Mouse (Mus musculus) liver, postnatal 0 days (tissue): ENCODE results near the gene Cdc42ep2. TPM values are rescaled to one million over a fixed set of nuclear protein-coding genes. Genes with fewer than 3 reads are reported as not detected.

Experiments
- ATAC-seq: fragments of 200-750 bp; cut with Nextera tagmentation; 2 replicates; pipeline ENCODE4 v1.8.0; 2017; ENCODE audit warnings: mild to moderate bottlenecking, moderate library complexity
- DNase-seq: peaks from one replicate; pipeline ENCODE4 v3.0.0-alpha.2; 2016
- H3K27ac ChIP-seq: fragments of 300-500 bp; sonication (generic); 2 replicates; pipeline ENCODE4 v1.5.1; 2014; ENCODE audit warnings: antibody characterized with exemption, moderate library complexity, mild to moderate bottlenecking, low read depth
- H3K27me3 ChIP-seq: fragments of 300-500 bp; sonication (generic); 2 replicates; pipeline ENCODE4 v1.6.1; 2014; ENCODE audit warnings: low read length, control low read depth, mixed read lengths; ENCODE audit not compliant: insufficient read depth
- H3K36me3 ChIP-seq: fragments of 300-500 bp; sonication (generic); replicated peaks from 2 replicates; pipeline ENCODE4 v1.6.1; 2014; ENCODE audit warnings: mild to moderate bottlenecking, control low read depth, low read length, moderate library complexity, mixed read lengths; ENCODE audit not compliant: insufficient read depth
- H3K4me1 ChIP-seq: fragments of 300-500 bp; sonication (generic); 2 replicates; pipeline ENCODE4 v1.6.1; 2014; ENCODE audit warnings: antibody characterized with exemption, mild to moderate bottlenecking, control low read depth; ENCODE audit not compliant: insufficient read depth
- H3K4me2 ChIP-seq: fragments of 300-500 bp; sonication (generic); 2 replicates; pipeline ENCODE4 v1.6.1; 2014; ENCODE audit warnings: low read depth, mild to moderate bottlenecking, low read length, moderate library complexity, mixed read lengths
- H3K4me3 ChIP-seq: fragments of 300-500 bp; sonication (generic); 2 replicates; pipeline ENCODE4 v1.5.1; 2014; ENCODE audit warnings: low read depth, low read length
- H3K9ac ChIP-seq: fragments of 300-500 bp; sonication (generic); replicated peaks from 2 replicates; pipeline ENCODE4 v1.6.1; 2014; ENCODE audit warnings: mild to moderate bottlenecking, moderate library complexity
- H3K9me3 ChIP-seq: fragments of 300-500 bp; sonication (generic); 2 replicates; pipeline ENCODE4 v1.6.1; 2016; ENCODE audit warnings: mild to moderate bottlenecking, control low read depth, low read length, mixed read lengths
- CTCF ChIP-seq: sonication (generic); IDR thresholded peaks from 2 replicates; pipeline ENCODE4 v1.5.1; 2016; ENCODE audit warnings: antibody characterized with exemption, low read depth
- EP300 ChIP-seq: IDR thresholded peaks from 2 replicates; pipeline ENCODE4 v1.6.1; 2016; ENCODE audit warnings: antibody characterized with exemption, low read depth, mild to moderate bottlenecking
- WGBS: fragments of 180-500 bp; shearing (Covaris S2); extraction: QIAGEN DNeasy Blood & Tissue Kit; methylation state at CpG from one replicate; pipeline ENCODE4 v1.1.7; 2014; ENCODE audit not compliant: insufficient replicate concordance; 5-methylcytosine and 5-hydroxymethylcytosine counted together
- polyA plus RNA-seq: library from polyadenylated mRNA; unstranded; fragments of >200 nt; fragmentation: Nextera tagmentation; extraction: Ambion mirVana; gene quantifications from 2 replicates; pipeline ENCODE4 v1.2.1, GENCODE M21; 2015

The Cdc42ep2 gene
- polyA plus RNA-seq, 1 experiment from 2014 or later: 3.0 TPM

DNA sequence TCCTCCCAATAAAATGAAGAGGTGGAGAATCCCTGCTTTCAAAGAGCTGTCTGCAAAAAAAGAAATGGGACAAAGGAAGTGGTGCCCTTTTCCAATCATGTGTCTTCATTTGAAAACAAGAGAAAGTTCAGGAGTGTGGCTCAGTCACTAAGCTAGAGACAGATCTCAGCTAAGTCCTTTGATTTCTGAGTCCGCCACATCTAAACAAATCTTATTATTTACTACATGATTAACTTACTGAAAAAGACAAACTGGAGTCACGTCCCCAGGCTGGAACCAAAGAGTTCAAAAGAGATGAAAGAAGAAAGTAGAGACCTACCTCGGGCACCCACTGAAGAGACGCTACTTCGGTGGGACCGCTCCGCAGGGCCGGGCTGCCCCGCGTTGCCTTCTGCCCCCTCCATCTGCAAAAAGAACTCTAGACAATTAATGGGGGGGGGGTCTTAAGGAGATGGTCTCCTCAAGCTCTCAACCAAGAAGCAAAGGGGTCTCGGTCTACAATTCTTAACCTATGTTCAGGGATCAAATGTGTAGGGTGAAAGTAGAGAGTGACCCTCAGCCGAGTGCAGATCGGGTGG, 50.1 kb downstream of the Cdc42ep2 start:
- Histone ChIP-seq H3K4me1 (peaks cover 64% of the 10 kb centered on the region), H3K9me3 (no peaks in the 10 kb centered on the region), H3K27me3 (no peaks in the 10 kb centered on the region), H3K36me3 (peaks cover 15% of the 10 kb centered on the region), H3K9ac (peak overlapping the region; percentile 87), H3K4me3 (peak overlapping the region; percentile 89), H3K27ac (peak overlapping the region; percentile 41; the same call in 1 of the 2 replicates), H3K4me2 (peak overlapping the region; percentile 94)
- ATAC-seq: no peak
- 9% methylated on average over 13 of the region's 13 CpGs for WGBS
- DNase-seq: no peak
- TF ChIP-seq EP300: no peak
- TF ChIP-seq CTCF: no peak

DNA sequence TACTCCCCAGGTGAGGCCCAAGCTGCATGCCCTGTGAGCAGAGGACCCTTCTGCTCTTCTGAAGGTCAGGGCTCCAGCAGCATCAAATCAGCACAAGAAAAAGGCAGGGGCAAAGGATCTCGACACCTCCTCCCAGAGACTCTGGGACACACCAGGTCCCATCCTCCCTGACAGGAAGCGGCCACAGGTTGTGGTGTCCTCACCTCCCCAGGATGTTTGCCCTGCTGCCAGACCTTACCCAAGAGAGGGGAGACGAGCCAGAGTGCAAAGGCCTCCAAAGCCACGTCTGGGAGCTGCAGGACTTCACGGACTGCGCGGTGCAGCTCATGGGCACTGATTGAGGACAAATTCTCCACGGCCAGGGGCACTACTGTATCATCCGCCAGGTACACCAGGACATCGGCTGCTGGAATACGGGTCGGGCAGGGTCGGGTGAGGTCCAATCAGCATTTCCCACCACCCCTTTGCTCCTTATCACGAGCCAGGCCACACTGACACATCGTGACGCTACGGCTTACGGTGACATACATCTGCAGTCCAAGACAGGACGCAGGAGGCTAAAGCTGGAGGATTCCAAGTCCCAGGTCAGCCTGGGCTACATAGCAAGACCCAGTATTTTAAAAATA, 51.6 kb downstream of the Cdc42ep2 start:
- Histone ChIP-seq H3K27ac (peak overlapping the region; percentile 52), H3K27me3 (no peaks in the 10 kb centered on the region), H3K4me1 (peaks cover 53% of the 10 kb centered on the region), H3K36me3 (peaks cover 29% of the 10 kb centered on the region), H3K9me3 (no peaks in the 10 kb centered on the region), H3K9ac (no peak overlapping the region; the same call in 1 of the 2 replicates), H3K4me3 (peak overlapping the region; percentile 8; the same call in 1 of the 2 replicates), H3K4me2 (peak overlapping the region; percentile 94)
- no peak for TF ChIP-seq CTCF
- no peak for TF ChIP-seq EP300
- WGBS: 57% methylated on average over 19 of the region's 19 CpGs
- ATAC-seq: no peak
- DNase-seq: no peak

DNA sequence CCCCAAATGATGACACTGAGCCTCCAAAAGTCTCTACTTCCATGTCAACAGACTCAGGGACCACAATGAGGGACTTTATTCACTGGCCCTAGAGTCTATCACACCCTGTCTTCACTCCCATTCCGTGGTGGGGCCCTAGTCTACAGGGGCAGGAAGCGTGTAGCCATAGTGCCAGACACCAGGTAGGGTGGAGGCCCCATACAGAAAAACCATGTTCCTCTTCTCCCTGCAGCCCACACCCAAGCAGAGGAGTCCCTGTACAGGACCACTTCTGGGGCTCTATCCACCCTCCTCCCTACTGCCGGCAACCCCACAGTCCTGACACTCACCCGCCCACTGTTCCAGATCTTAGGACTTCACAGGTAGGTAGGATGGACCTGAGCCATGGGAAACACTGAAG, 52.1 kb downstream of the Cdc42ep2 start:
- Histone ChIP-seq H3K9me3 (no peaks in the 10 kb centered on the region), H3K4me2 (peak overlapping the region; percentile 94), H3K27me3 (no peaks in the 10 kb centered on the region), H3K36me3 (peaks cover 34% of the 10 kb centered on the region), H3K27ac (peak overlapping the region; percentile 66), H3K4me3 (peak overlapping the region; percentile 8; the same call in 1 of the 2 replicates), H3K4me1 (peaks cover 48% of the 10 kb centered on the region), H3K9ac (no peak overlapping the region)
- ATAC-seq (no peak), DNase-seq (no peak)
- no peak for TF ChIP-seq CTCF
- TF ChIP-seq EP300: no peak
- WGBS: 50% methylated on average over 4 of the region's 4 CpGs

DNA sequence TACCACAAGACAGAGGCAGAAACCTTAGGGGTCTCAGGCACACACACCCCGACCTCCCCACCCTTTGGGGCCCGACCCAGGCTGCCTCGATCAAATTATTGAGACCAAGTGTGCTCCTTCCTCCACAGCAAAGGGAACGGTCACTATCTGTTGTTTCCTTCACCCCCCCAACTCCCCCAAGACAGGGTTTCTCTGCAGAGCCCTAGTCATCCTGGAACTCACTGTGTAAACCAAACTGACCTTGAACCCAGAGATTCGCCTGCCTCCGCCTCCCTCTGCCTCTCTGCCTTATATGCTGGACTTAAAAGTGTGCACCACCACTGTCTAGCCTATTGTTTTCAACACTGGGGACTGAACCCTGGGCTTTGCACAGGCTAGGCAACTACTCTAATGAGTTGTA, 52.9 kb downstream of the Cdc42ep2 start:
- H3K9ac ChIP-seq: peak overlapping the region; percentile 16; the same call in 1 of the 2 replicates
- H3K4me3 ChIP-seq: no peak overlapping the region
- peaks cover 41% of the 10 kb centered on the region for H3K4me1 ChIP-seq
- ATAC-seq (no peak), DNase-seq (no peak)
- 47% methylated on average over 6 of the region's 6 CpGs for WGBS
- TF ChIP-seq CTCF (no peak), EP300 (no peak)
- H3K36me3 ChIP-seq: peaks cover 41% of the 10 kb centered on the region
- H3K27me3 ChIP-seq: no peaks in the 10 kb centered on the region
- no peaks in the 10 kb centered on the region for H3K9me3 ChIP-seq
- H3K27ac ChIP-seq: peak overlapping the region; percentile 66
- H3K4me2 ChIP-seq: peak overlapping the region; percentile 38

DNA sequence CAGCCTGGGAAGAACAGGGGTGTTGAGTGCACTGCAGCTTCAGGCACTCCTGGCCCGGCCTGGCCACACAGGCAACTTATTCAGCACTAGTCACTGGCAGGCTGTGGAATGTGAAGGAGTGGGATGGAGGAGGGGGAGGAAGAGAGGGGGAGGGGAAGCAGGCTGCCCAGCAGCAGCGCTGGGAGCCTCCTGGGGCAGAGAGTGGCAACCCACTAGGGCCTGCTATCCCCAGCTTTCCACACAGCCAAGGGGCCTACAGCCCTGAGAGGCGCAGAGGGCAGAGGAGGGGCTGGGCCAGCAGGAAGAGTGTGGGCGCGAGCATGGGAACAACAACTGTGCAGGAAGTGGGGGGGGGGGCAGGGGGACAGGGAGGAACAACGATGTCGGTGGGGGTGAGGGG, 53.3 kb downstream of the Cdc42ep2 start:
- Histone ChIP-seq H3K4me1 (peaks cover 41% of the 10 kb centered on the region), H3K27ac (peak overlapping the region; percentile 66), H3K9ac (peak overlapping the region; percentile 16), H3K9me3 (no peaks in the 10 kb centered on the region), H3K27me3 (no peaks in the 10 kb centered on the region), H3K36me3 (peaks cover 41% of the 10 kb centered on the region), H3K4me3 (no peak overlapping the region), H3K4me2 (peak overlapping the region; percentile 38)
- 24% methylated on average over 7 of the region's 7 CpGs for WGBS
- DNase-seq (no peak), ATAC-seq (peak; percentile 36)
- TF ChIP-seq EP300 (no peak), CTCF (no peak)

DNA sequence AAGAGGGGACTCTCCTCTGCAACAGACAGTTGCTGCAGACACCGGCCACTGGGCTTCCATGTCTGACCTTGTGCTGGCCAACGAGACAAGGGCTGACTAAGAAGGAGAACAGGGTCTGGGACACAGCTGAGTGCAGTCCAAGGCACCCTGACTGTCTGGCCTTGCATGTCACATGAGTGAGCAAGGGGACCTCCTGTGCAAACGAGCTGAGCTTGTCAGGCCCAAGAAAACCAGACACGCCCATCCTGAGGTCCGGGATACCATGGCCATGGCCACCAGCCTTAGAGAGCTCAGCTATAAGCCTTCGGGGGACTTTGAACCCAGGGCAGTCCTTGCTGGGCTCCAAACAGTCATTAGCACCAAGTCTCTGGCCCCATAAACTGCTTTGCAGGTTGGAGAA, 56.5 kb downstream of the Cdc42ep2 start:
- DNase-seq (no peak), ATAC-seq (no peak)
- Histone ChIP-seq H3K9me3 (no peaks in the 10 kb centered on the region), H3K36me3 (peaks cover 64% of the 10 kb centered on the region), H3K4me2 (no peak overlapping the region), H3K9ac (no peak overlapping the region), H3K27me3 (no peaks in the 10 kb centered on the region), H3K4me3 (no peak overlapping the region), H3K4me1 (peaks cover 19% of the 10 kb centered on the region), H3K27ac (no peak overlapping the region)
- WGBS: 74% methylated on average over 6 of the region's 6 CpGs
- TF ChIP-seq EP300: no peak
- no peak for TF ChIP-seq CTCF

Other genes with a start within 250 kb of the Cdc42ep2 start
- gene Map3k11, start 236.1 kb downstream of the Cdc42ep2 start, polyA plus RNA-seq: 10.4 and 12.5 TPM in 2 replicates
- gene Pcnx3, start 235.9 kb downstream of the Cdc42ep2 start, polyA plus RNA-seq: 5.2 and 5.6 TPM in 2 replicates
- gene Kcnk7, start 220.4 kb downstream of the Cdc42ep2 start, polyA plus RNA-seq: 0.17 and 0.18 TPM in 2 replicates
- gene Ehbp1l1, start 198.5 kb downstream of the Cdc42ep2 start, polyA plus RNA-seq: 38.5 and 42.5 TPM in 2 replicates
- gene Fam89b, start 195.2 kb downstream of the Cdc42ep2 start, polyA plus RNA-seq: 28.9 and 31.0 TPM in 2 replicates
- gene Ltbp3, start 183.9 kb downstream of the Cdc42ep2 start, polyA plus RNA-seq: 1.3 and 1.4 TPM in 2 replicates
- 16.9 and 17.0 TPM in 2 replicates for gene Scyl1, start 153.4 kb downstream of the Cdc42ep2 start, polyA plus RNA-seq
- 8.5 and 9.0 TPM in 2 replicates for gene Frmd8, start 49.5 kb downstream of the Cdc42ep2 start, polyA plus RNA-seq
- 8.4 and 9.1 TPM in 2 replicates for gene Slc25a45, start 47.0 kb downstream of the Cdc42ep2 start, polyA plus RNA-seq
- gene Tigd3, start 30.7 kb downstream of the Cdc42ep2 start, polyA plus RNA-seq: 1.5 and 1.7 TPM in 2 replicates
- gene Dpf2, start 11.8 kb downstream of the Cdc42ep2 start, polyA plus RNA-seq: 28.1 and 32.6 TPM in 2 replicates
- gene Pola2, start 39.4 kb upstream of the Cdc42ep2 start, polyA plus RNA-seq: 19.2 and 21.5 TPM in 2 replicates
- 0.09 TPM in 1 of 2 replicates, not detected in the other for gene Slc22a20, start 61.3 kb upstream of the Cdc42ep2 start, polyA plus RNA-seq
- 6.8 and 7.2 TPM in 2 replicates for gene Capn1, start 91.1 kb upstream of the Cdc42ep2 start, polyA plus RNA-seq
- gene Syvn1, start 121.8 kb upstream of the Cdc42ep2 start, polyA plus RNA-seq: 12.4 and 15.4 TPM in 2 replicates
- 28.2 and 29.6 TPM in 2 replicates for gene Mrpl49, start 133.0 kb upstream of the Cdc42ep2 start, polyA plus RNA-seq
- gene Fau, start 133.0 kb upstream of the Cdc42ep2 start, polyA plus RNA-seq: 781 and 784 TPM in 2 replicates
- 30.2 and 35.8 TPM in 2 replicates for gene Znhit2, start 136.4 kb upstream of the Cdc42ep2 start, polyA plus RNA-seq
- 42.6 and 44.1 TPM in 2 replicates for gene Tm7sf2, start 143.6 kb upstream of the Cdc42ep2 start, polyA plus RNA-seq
- gene Vps51, start 152.4 kb upstream of the Cdc42ep2 start, polyA plus RNA-seq: 17.5 and 20.7 TPM in 2 replicates
- not detected in 2 replicates for gene Tmem262, start 155.2 kb upstream of the Cdc42ep2 start, polyA plus RNA-seq
- gene Gm28374, start 157.4 kb upstream of the Cdc42ep2 start, polyA plus RNA-seq: 0.32 and 0.72 TPM in 2 replicates
- gene Zfpl1, start 160.1 kb upstream of the Cdc42ep2 start, polyA plus RNA-seq: 16.9 and 19.9 TPM in 2 replicates
- 13.5 and 15.0 TPM in 2 replicates for gene Cdca5, start 160.2 kb upstream of the Cdc42ep2 start, polyA plus RNA-seq
- not detected in 2 replicates for gene AC131692.1, start 169.6 kb upstream of the Cdc42ep2 start, polyA plus RNA-seq
- gene Naaladl1, start 181.0 kb upstream of the Cdc42ep2 start, polyA plus RNA-seq: 0.46 and 0.63 TPM in 2 replicates
- gene Sac3d1, start 193.8 kb upstream of the Cdc42ep2 start, polyA plus RNA-seq: 15.0 and 15.6 TPM in 2 replicates
- gene Snx15, start 203.5 kb upstream of the Cdc42ep2 start, polyA plus RNA-seq: 38.6 and 41.6 TPM in 2 replicates
- gene Batf2, start 216.2 kb upstream of the Cdc42ep2 start, polyA plus RNA-seq: 0.59 and 1.1 TPM in 2 replicates
- gene Arl2, start 216.7 kb upstream of the Cdc42ep2 start, polyA plus RNA-seq: 16.7 and 20.5 TPM in 2 replicates